Mouse (Mus musculus) heart, postnatal 0 days (tissue): ENCODE results near the gene Rabgap1l. TPM values are rescaled to one million over a fixed set of nuclear protein-coding genes. Genes with fewer than 3 reads are reported as not detected.

Source experiments
- ATAC-seq: fragments of 200-750 bp; cut with Nextera tagmentation; 2 replicates; pipeline ENCODE4 v1.8.0; 2017; ENCODE audit warnings: low read depth, moderate number of reproducible peaks, moderate library complexity; ENCODE audit not compliant: insufficient read depth
- DNase-seq: peaks from one replicate; pipeline ENCODE4 v3.0.0-alpha.2; 2016; ENCODE audit warnings: low spot score
- H3K27ac ChIP-seq: fragments of 300-500 bp; sonication (generic); 2 replicates; pipeline ENCODE4 v1.5.1; 2014; ENCODE audit warnings: low read depth, mild to moderate bottlenecking
- H3K27me3 ChIP-seq: fragments of 300-500 bp; sonication (generic); 2 replicates; pipeline ENCODE4 v1.6.1; 2014; ENCODE audit warnings: low read length, mixed read lengths; ENCODE audit not compliant: control insufficient read depth, insufficient read depth
- H3K36me3 ChIP-seq: fragments of 300-500 bp; sonication (generic); replicated peaks from 2 replicates; pipeline ENCODE4 v1.6.1; 2014; ENCODE audit warnings: low read length, mixed read lengths; ENCODE audit not compliant: control insufficient read depth, insufficient read depth
- H3K4me1 ChIP-seq: fragments of 300-500 bp; sonication (generic); 2 replicates; pipeline ENCODE4 v1.6.1; 2014; ENCODE audit warnings: antibody characterized with exemption; ENCODE audit not compliant: control insufficient read depth, insufficient read depth
- H3K4me2 ChIP-seq: fragments of 300-500 bp; sonication (generic); 2 replicates; pipeline ENCODE4 v1.6.1; 2014; ENCODE audit warnings: low read depth, mild to moderate bottlenecking, low read length, moderate library complexity
- H3K4me3 ChIP-seq: fragments of 300-500 bp; sonication (generic); 2 replicates; pipeline ENCODE4 v1.5.1; 2014; ENCODE audit warnings: low read depth, low read length
- H3K9ac ChIP-seq: fragments of 300-500 bp; sonication (generic); replicated peaks from 2 replicates; pipeline ENCODE4 v1.6.1; 2014; ENCODE audit warnings: low read depth, low read length, mixed read lengths
- H3K9me3 ChIP-seq: fragments of 300-500 bp; sonication (generic); replicated peaks from 2 replicates; pipeline ENCODE4 v1.6.1; 2016; ENCODE audit warnings: low read length; ENCODE audit not compliant: control insufficient read depth
- CTCF ChIP-seq: IDR thresholded peaks from 2 replicates; pipeline ENCODE4 v1.5.1; 2016; ENCODE audit warnings: antibody characterized with exemption, control low read depth, low read depth
- EP300 ChIP-seq: IDR thresholded peaks from 2 replicates; pipeline ENCODE4 v1.6.1; 2016; ENCODE audit warnings: antibody characterized with exemption, low read depth
- WGBS: fragments of 180-500 bp; shearing (Covaris S2); extraction: QIAGEN DNeasy Blood & Tissue Kit; methylation state at CpG from one replicate; pipeline ENCODE4 v1.1.7; 2014; 5-methylcytosine and 5-hydroxymethylcytosine counted together
- polyA plus RNA-seq: library from polyadenylated mRNA; unstranded; fragments of >200 nt; fragmentation: Nextera tagmentation; extraction: Ambion mirVana; gene quantifications from 2 replicates; pipeline ENCODE4 v1.2.1, GENCODE M21; 2015
- total RNA-seq: library from RNA; depleted of rRNA; stranded (reverse); fragments of >200 nt; gene quantifications from 2 replicates; pipeline ENCODE4 v1.2.3, GENCODE M21; 2014; ENCODE audit warnings: low replicate concordance

Gene Rabgap1l
- total and polyA plus RNA-seq, 2 experiments from 2014 or later = 71.4 to 123 TPM

GRCm38 (mm10) chr1:160217898-160218297 lies 575.1 kb downstream of the Rabgap1l start:
- H3K27me3 ChIP-seq = no peaks in the 10 kb centered on the region
- no peak overlapping the region for H3K9ac ChIP-seq
- no peak overlapping the region for H3K27ac ChIP-seq
- no peak for TF ChIP-seq CTCF
- no peak for TF ChIP-seq EP300
- H3K4me1 ChIP-seq = peaks cover 5% of the 10 kb centered on the region; the same call in 1 of the 2 replicates
- no peaks in the 10 kb centered on the region for H3K9me3 ChIP-seq
- DNase-seq = no peak
- 83% methylated on average over 3 of the region's 3 CpGs for WGBS
- H3K4me3 ChIP-seq = no peak overlapping the region
- H3K4me2 ChIP-seq = no peak overlapping the region
- ATAC-seq = no peak
- no peaks in the 10 kb centered on the region for H3K36me3 ChIP-seq

GRCm38 (mm10) chr1:160214171-160214570 lies 578.8 kb downstream of the Rabgap1l start:
- 91% methylated on average over 7 of the region's 7 CpGs for WGBS
- H3K4me2 ChIP-seq = no peak overlapping the region
- no peak overlapping the region for H3K4me3 ChIP-seq
- ATAC-seq (no peak), DNase-seq (no peak)
- peaks cover 16% of the 10 kb centered on the region for H3K4me1 ChIP-seq
- no peaks in the 10 kb centered on the region for H3K27me3 ChIP-seq
- H3K27ac ChIP-seq = no peak overlapping the region
- no peak overlapping the region for H3K9ac ChIP-seq
- no peaks in the 10 kb centered on the region for H3K9me3 ChIP-seq
- H3K36me3 ChIP-seq = 0 out of 2 replicates have a peak, but pooled peaks cover under 1% of the 10 kb centered on the region
- TF ChIP-seq CTCF = no peak
- TF ChIP-seq EP300 = no peak

GRCm38 (mm10) chr1:160212703-160213669 lies 580.0 kb downstream of the Rabgap1l start, which contains the start of gene Cacybp:
TSS of gene Cacybp (minus strand) at chr1:160212875.
- H3K4me2 ChIP-seq = peak within 1 kb of the TSS; percentile 83
- peaks cover 4% of the 10 kb centered on the region; the same call in 1 of the 2 replicates for H3K36me3 ChIP-seq
- DNase-seq = peak; percentile 98
- H3K27ac ChIP-seq = peak within 1 kb of the TSS; percentile 99
- ATAC-seq = peak; percentile 97
- under 1% methylated on average over 76 of the region's 76 CpGs for WGBS
- peak within 1 kb of the TSS; percentile 91 for H3K9ac ChIP-seq
- TF ChIP-seq EP300 = peak; percentile 69
- TF ChIP-seq CTCF = peak; percentile 75
- H3K9me3 ChIP-seq = no peaks in the 10 kb centered on the region
- H3K4me1 ChIP-seq = peaks cover 16% of the 10 kb centered on the region
- H3K4me3 ChIP-seq = peak within 1 kb of the TSS; percentile 71
- no peaks in the 10 kb centered on the region for H3K27me3 ChIP-seq

- Histone ChIP-seq H3K27me3 (no peaks in the 10 kb centered on the region), H3K4me1 (peaks cover 16% of the 10 kb centered on the region), H3K27ac (peak overlapping the region; percentile 99), H3K9me3 (no peaks in the 10 kb centered on the region), H3K9ac (peak overlapping the region; percentile 91), H3K36me3 (peaks cover 12% of the 10 kb centered on the region; the same call in 1 of the 2 replicates), H3K4me2 (peak overlapping the region; percentile 83), H3K4me3 (peak overlapping the region; percentile 71)
- no peak; the same call in 1 of the 2 replicates for TF ChIP-seq EP300
- TF ChIP-seq CTCF = no peak
- peak; percentile 27 for DNase-seq
- under 1% methylated on average over 45 of the region's 45 CpGs for WGBS
- peak; percentile 34 for ATAC-seq
Observed at GRCm38 (mm10) chr1:160212123-160212691, 580.8 kb downstream of the Rabgap1l start.

- H3K9me3 ChIP-seq = no peaks in the 10 kb centered on the region
- peaks cover 16% of the 10 kb centered on the region for H3K4me1 ChIP-seq
- ATAC-seq = no peak
- peaks cover 17% of the 10 kb centered on the region for H3K36me3 ChIP-seq
- WGBS = 1% methylated on average over 8 of the region's 8 CpGs
- H3K27me3 ChIP-seq = no peaks in the 10 kb centered on the region
- H3K4me2 ChIP-seq = peak overlapping the region; percentile 83
- no peak for TF ChIP-seq CTCF
- no peak for TF ChIP-seq EP300
- no peak for DNase-seq
- peak overlapping the region; percentile 71 for H3K4me3 ChIP-seq
- H3K9ac ChIP-seq = peak overlapping the region; percentile 91
- H3K27ac ChIP-seq = peak overlapping the region; percentile 99
Observed at GRCm38 (mm10) chr1:160211597-160212122, 581.4 kb downstream of the Rabgap1l start.
